Mouse (Mus musculus) liver, embryonic 14.5 days (tissue): ENCODE results near the gene Kynu. TPM values are rescaled to one million over a fixed set of nuclear protein-coding genes. Genes with fewer than 3 reads are reported as not detected.

Source experiments
- ATAC-seq: fragments of 200-750 bp; cut with Nextera tagmentation; 2 replicates; pipeline ENCODE4 v1.8.0; 2017; ENCODE audit warnings: moderate number of reproducible peaks, mild to moderate bottlenecking, moderate library complexity; ENCODE audit not compliant: insufficient read depth
- DNase-seq, 3 experiments: peaks; one replicate each; pipeline ENCODE4 v3.0.0-alpha.2; 2012 to 2013; ENCODE audit warnings: low read depth in 3 of 3, low spot score in 3 of 3
- H3K27ac ChIP-seq: fragments of 300-500 bp; sonication (generic); 2 replicates; pipeline ENCODE4 v1.5.1; 2014; ENCODE audit warnings: moderate library complexity, mild to moderate bottlenecking, control low read depth, inconsistent platforms
- H3K27me3 ChIP-seq: fragments of 300-500 bp; sonication (generic); 2 replicates; pipeline ENCODE4 v1.6.1; 2014; ENCODE audit warnings: mild to moderate bottlenecking, low read length, moderate library complexity; ENCODE audit not compliant: control insufficient read depth, insufficient read depth
- H3K36me3 ChIP-seq: fragments of 300-500 bp; sonication (generic); replicated peaks from 2 replicates; pipeline ENCODE4 v1.6.1; 2014; ENCODE audit warnings: low read depth; ENCODE audit not compliant: control insufficient read depth, insufficient read depth
- H3K4me1 ChIP-seq, 2 experiments: fragments of 200-500 bp in 1 of 2; fragments of 300-500 bp in 1 of 2; sonication (generic) in 1 of 2; replicated peaks; 2 replicates each; pipeline ENCODE4 v1.6.1; 2012 to 2014; ENCODE audit warnings: antibody characterized with exemption in 1 of 2, inconsistent platforms in 1 of 2, low read length in 1 of 2; ENCODE audit not compliant: control insufficient read depth in 2 of 2, insufficient read depth in 2 of 2
- H3K4me2 ChIP-seq: fragments of 300-500 bp; sonication (generic); 2 replicates; pipeline ENCODE4 v1.6.1; 2014; ENCODE audit warnings: low read depth, mild to moderate bottlenecking, control low read depth, moderate library complexity
- H3K4me3 ChIP-seq, 2 experiments: fragments of 200-500 bp in 1 of 2; fragments of 300-500 bp in 1 of 2; sonication (generic) in 1 of 2; 2 replicates each; pipeline ENCODE4 v1.5.1; 2012 to 2014; ENCODE audit warnings: low read depth in 2 of 2, low read length in 2 of 2, mild to moderate bottlenecking in 2 of 2, control low read depth in 1 of 2, inconsistent platforms in 1 of 2, moderate library complexity in 1 of 2; ENCODE audit not compliant: insufficient read depth in 1 of 2
- H3K9ac ChIP-seq: fragments of 300-500 bp; sonication (generic); replicated peaks from 2 replicates; pipeline ENCODE4 v1.6.1; 2014; ENCODE audit warnings: mild to moderate bottlenecking, control low read depth, moderate library complexity
- H3K9me3 ChIP-seq: fragments of 300-500 bp; sonication (generic); 2 replicates; pipeline ENCODE4 v1.6.1; 2016; ENCODE audit warnings: low read length, mixed read lengths; ENCODE audit not compliant: control insufficient read depth
- CTCF ChIP-seq: IDR thresholded peaks from 2 replicates; pipeline ENCODE4 v1.5.1; 2016; ENCODE audit warnings: antibody characterized with exemption, low read depth, control low read depth
- EP300 ChIP-seq: IDR thresholded peaks from 2 replicates; pipeline ENCODE4 v1.6.1; 2016; ENCODE audit warnings: antibody characterized with exemption, low read depth
- WGBS: fragments of 180-500 bp; shearing (Covaris S2); extraction: QIAGEN DNeasy Blood & Tissue Kit; methylation state at CpG from one replicate; pipeline ENCODE4 v1.1.7; 2014; ENCODE audit not compliant: insufficient replicate concordance; 5-methylcytosine and 5-hydroxymethylcytosine counted together
- polyA plus RNA-seq, 2 experiments: library from polyadenylated mRNA; depleted of rRNA in 1 of 2; stranded (reverse) in 1 of 2; unstranded in 1 of 2; fragments of >200 nt; fragmentation: Nextera tagmentation in 1 of 2; extraction: Ambion mirVana in 1 of 2; gene quantifications; 2 replicates each; pipeline versions ENCODE4 v1.2.1 to v1.2.3; 2012 to 2014

The Kynu gene
- polyA plus RNA-seq, 2 experiments = 2.4 to 3.3 TPM

DNA sequence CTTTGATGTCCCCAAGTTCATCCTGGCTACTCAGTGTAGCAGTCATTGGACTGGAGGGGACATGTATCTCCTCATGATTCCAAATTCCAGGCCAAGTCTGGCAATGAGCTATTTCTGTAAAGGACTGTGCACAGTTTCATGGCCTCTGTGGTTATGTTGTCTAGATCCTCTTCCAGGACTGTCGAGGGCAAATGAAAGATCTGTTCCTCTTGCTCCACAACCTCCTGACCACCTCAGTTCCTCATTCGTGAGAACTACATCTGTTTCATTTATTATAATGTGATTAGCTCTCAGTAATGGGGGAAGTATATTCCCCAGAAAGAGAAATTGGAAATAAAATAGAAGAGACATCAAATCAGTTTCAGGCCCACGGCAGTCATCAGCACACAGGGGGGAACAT, 9.5 kb upstream of the Kynu start:
- WGBS = 19% methylated on average over 3 of the region's 3 CpGs
- no peak overlapping the region for H3K4me3 ChIP-seq

GRCm38 (mm10) chr2:43546448-43546847, 8.7 kb upstream of the Kynu start:
- no peak overlapping the region for H3K27ac ChIP-seq
- no peak overlapping the region for H3K4me3 ChIP-seq
- no peaks in the 10 kb centered on the region for H3K27me3 ChIP-seq
- no peaks in the 10 kb centered on the region for H3K4me1 ChIP-seq
- DNase-seq (no peak), ATAC-seq (no peak)
- WGBS = 38% methylated on average over 1 of the region's 1 CpGs
- no peak overlapping the region for H3K9ac ChIP-seq
- no peaks in the 10 kb centered on the region for H3K9me3 ChIP-seq
- H3K36me3 ChIP-seq = no peaks in the 10 kb centered on the region
- H3K4me2 ChIP-seq = no peak overlapping the region
- TF ChIP-seq CTCF = no peak

More for the DNA sequence above, 9.5 kb upstream of the Kynu start:
- Histone ChIP-seq H3K27me3 (no peaks in the 10 kb centered on the region), H3K4me1 (no peaks in the 10 kb centered on the region), H3K9me3 (no peaks in the 10 kb centered on the region), H3K27ac (no peak overlapping the region), H3K9ac (no peak overlapping the region), H3K4me2 (no peak overlapping the region), H3K36me3 (no peaks in the 10 kb centered on the region)
- DNase-seq = no peak
- TF ChIP-seq CTCF (no peak), EP300 (no peak)
- ATAC-seq = no peak

GRCm38 (mm10) chr2:43554216-43554615, 913 bp upstream of the Kynu start:
- Histone ChIP-seq H3K27me3 (no peaks in the 10 kb centered on the region), H3K4me2 (no peak overlapping the region), H3K4me3 (no peak overlapping the region), H3K9ac (no peak overlapping the region), H3K27ac (no peak overlapping the region), H3K36me3 (no peaks in the 10 kb centered on the region), H3K4me1 (0 out of 4 replicates have a peak, but pooled peaks cover 0 to 2% of the 10 kb centered on the region in 2 experiments), H3K9me3 (no peaks in the 10 kb centered on the region)
- WGBS = 65% methylated on average over 4 of the region's 4 CpGs
- DNase-seq = no peak
- no peak for ATAC-seq
- TF ChIP-seq CTCF = no peak
- TF ChIP-seq EP300 = no peak

- H3K4me3 ChIP-seq = peak overlapping the region in 1 of 2 experiments; percentile 3; a peak in 1 of 4 replicates
Measured at GRCm38 (mm10) chr2:43555889-43556285, 758 bp downstream of the Kynu start.

DNA sequence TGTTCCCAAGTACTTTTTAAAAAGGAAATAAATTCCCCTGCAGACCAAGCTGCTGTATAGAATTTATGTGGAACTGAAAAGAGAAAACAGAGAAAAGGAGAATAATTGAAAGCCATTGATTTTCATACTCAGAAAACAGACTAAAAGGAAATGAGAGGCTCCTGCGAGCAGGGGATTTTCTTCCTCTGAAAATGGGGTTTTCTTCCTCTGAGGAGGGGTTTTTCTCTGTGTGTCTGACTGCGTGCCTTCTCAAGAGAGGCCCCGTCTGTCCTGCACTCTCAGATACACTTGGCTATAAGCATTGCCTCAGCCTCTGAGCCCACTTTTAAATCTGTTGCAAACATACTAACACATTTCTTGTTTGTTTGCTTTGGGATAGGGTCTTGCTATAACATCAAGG, 1.9 kb downstream of the Kynu start:
- DNase-seq (no peak), ATAC-seq (no peak)
- TF ChIP-seq CTCF (no peak), EP300 (no peak)
- no peaks in the 10 kb centered on the region for H3K27me3 ChIP-seq
- no peak overlapping the region for H3K4me2 ChIP-seq
- H3K4me3 ChIP-seq = no peak overlapping the region
- no peaks in the 10 kb centered on the region for H3K9me3 ChIP-seq
- H3K36me3 ChIP-seq = no peaks in the 10 kb centered on the region
- 0 out of 4 replicates have a peak, but pooled peaks cover 0 to 2% of the 10 kb centered on the region in 2 experiments for H3K4me1 ChIP-seq
- 69% methylated on average over 3 of the region's 3 CpGs for WGBS
- no peak overlapping the region for H3K27ac ChIP-seq
- H3K9ac ChIP-seq = no peak overlapping the region

More at GRCm38 (mm10) chr2:43555889-43556285, 758 bp downstream of the Kynu start:
- Histone ChIP-seq H3K4me2 (peak overlapping the region; percentile 28), H3K9ac (no peak overlapping the region), H3K27ac (no peak overlapping the region), H3K4me1 (0 out of 4 replicates have a peak, but pooled peaks cover 0 to 2% of the 10 kb centered on the region in 2 experiments), H3K36me3 (no peaks in the 10 kb centered on the region), H3K27me3 (no peaks in the 10 kb centered on the region), H3K9me3 (no peaks in the 10 kb centered on the region)
- ATAC-seq = 0 out of 2 replicates have a peak, but pooled peaks have one; percentile 41
- TF ChIP-seq CTCF = no peak
- TF ChIP-seq EP300 = no peak
- peak in 2 of 3 experiments; percentile 7 to 12 for DNase-seq
- WGBS = 55% methylated on average over 4 of the region's 4 CpGs
